Mouse (Mus musculus) kidney, adult 2 months (tissue): ENCODE results near the gene Whamm. TPM values are rescaled to one million over a fixed set of nuclear protein-coding genes. Genes with fewer than 3 reads are reported as not detected.

Experiments
- DNase-seq: peaks from one replicate; pipeline ENCODE4 v3.0.0; 2021
- H3K27ac ChIP-seq: fragments of 200-500 bp; 2 replicates; pipeline ENCODE4 v1.5.1; 2012; ENCODE audit warnings: low read depth, low read length, control low read depth, inconsistent platforms; ENCODE audit not compliant: insufficient read depth
- H3K27me3 ChIP-seq: fragments of 200-500 bp; replicated peaks from 2 replicates; pipeline ENCODE4 v1.6.1; 2012; ENCODE audit warnings: mild to moderate bottlenecking, moderate library complexity, low read length, inconsistent platforms; ENCODE audit not compliant: control insufficient read depth, insufficient read depth
- H3K36me3 ChIP-seq: fragments of 200-500 bp; 2 replicates; pipeline ENCODE4 v1.6.1; 2012; ENCODE audit warnings: mild to moderate bottlenecking, moderate library complexity, low read length, inconsistent platforms; ENCODE audit not compliant: control insufficient read depth, insufficient read depth
- H3K4me1 ChIP-seq: fragments of 200-500 bp; 2 replicates; pipeline ENCODE4 v1.6.1; 2011; ENCODE audit warnings: low read length; ENCODE audit not compliant: control insufficient read depth, insufficient read depth
- H3K4me3 ChIP-seq: fragments of 200-500 bp; 2 replicates; pipeline ENCODE4 v1.5.1; 2011; ENCODE audit warnings: mild to moderate bottlenecking, low read depth, low read length, control low read depth; ENCODE audit not compliant: insufficient read depth
- CTCF ChIP-seq: fragments of 200-500 bp; conservative IDR thresholded peaks from 2 replicates; pipeline ENCODE4 v1.5.1; 2011; ENCODE audit warnings: low read depth, mild to moderate bottlenecking, control low read depth, low read length, moderate library complexity, mixed read lengths; ENCODE audit not compliant: insufficient read depth, insufficient read length
- POLR2A ChIP-seq: fragments of 200-500 bp; IDR thresholded peaks from one replicate; pipeline ENCODE4 v1.6.1; 2011; ENCODE audit warnings: low read depth, low read length, control low read depth
- WGBS: fragments of 180-500 bp; shearing (Covaris S2); methylation state at CpG from one replicate; pipeline ENCODE4 v1.1.7; 2018; 5-methylcytosine and 5-hydroxymethylcytosine counted together
- polyA plus RNA-seq: library from polyadenylated mRNA; depleted of rRNA; stranded (reverse); fragments of >200 nt; gene quantifications from 2 replicates; pipeline ENCODE4 v1.2.3, GENCODE M21; 2012

The Whamm gene
- polyA plus RNA-seq, 1 experiment = 14.1 TPM

GRCm38 (mm10) chr7:81539565-81539964 lies 31.5 kb upstream of the Whamm start:
- TF ChIP-seq POLR2A = no peak
- no peak for TF ChIP-seq CTCF
- Histone ChIP-seq H3K36me3 (no peaks in the 10 kb centered on the region), H3K27me3 (no peaks in the 10 kb centered on the region), H3K4me3 (no peak overlapping the region), H3K4me1 (no peaks in the 10 kb centered on the region), H3K27ac (no peak overlapping the region)
- no peak for DNase-seq
- 17% methylated on average over 2 of the region's 2 CpGs for WGBS

DNA sequence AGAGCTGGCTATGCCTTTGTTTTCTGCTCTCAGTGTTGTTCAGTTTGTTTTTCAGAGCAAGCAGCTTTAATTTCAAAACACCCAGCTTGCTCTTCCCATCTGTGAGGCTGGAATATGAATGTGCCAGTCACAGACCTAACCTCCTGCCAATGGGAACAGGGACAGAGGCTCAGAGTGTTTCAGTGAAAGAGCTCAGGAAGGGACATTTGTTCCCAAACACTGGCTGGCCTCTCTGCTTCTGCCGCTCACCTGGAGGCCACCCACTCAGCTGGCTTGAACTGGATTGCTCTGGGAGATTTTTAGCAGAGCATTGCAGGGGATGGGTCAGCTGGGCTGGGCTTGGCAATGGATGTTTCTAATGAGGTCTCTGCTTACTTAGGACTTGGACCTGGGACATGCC lies 30.1 kb upstream of the Whamm start:
- Histone ChIP-seq H3K4me1 (no peaks in the 10 kb centered on the region), H3K36me3 (no peaks in the 10 kb centered on the region), H3K4me3 (no peak overlapping the region), H3K27me3 (no peaks in the 10 kb centered on the region), H3K27ac (no peak overlapping the region)
- peak; percentile 28 for DNase-seq
- TF ChIP-seq CTCF (no peak), POLR2A (no peak)
- WGBS = 39% methylated on average over 1 of the region's 1 CpGs

DNA sequence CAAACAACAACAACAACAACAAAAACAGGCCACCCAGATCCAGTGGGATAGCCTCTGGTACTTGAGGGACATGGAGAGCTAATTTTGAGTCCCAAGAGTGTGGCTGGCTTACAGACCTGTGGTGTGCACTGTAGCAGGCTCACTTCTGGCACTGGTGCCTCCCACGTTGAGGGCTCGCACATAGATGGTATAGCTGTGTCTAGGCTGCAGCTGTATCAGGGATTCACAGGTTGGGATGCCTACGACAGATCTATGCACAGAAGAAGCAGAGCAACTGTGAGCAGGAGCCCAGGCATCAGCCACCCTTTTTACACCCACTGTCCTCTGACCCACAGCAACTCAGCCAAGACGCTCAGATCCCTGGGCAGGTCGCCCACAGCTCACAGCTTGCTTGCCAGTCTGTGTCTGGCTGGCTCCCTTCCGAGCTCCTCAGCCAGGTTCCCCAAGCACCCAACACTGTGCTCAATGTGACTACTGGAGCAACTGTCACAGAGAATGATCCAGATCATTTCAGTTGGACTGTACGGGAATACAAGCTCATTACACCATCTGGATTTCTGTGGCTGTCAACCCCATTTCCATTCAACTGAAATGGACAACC lies 29.0 kb upstream of the Whamm start:
- H3K4me3 ChIP-seq = no peak overlapping the region
- no peaks in the 10 kb centered on the region for H3K27me3 ChIP-seq
- no peaks in the 10 kb centered on the region for H3K4me1 ChIP-seq
- TF ChIP-seq POLR2A = no peak
- no peak for TF ChIP-seq CTCF
- 68% methylated on average over 7 of the region's 7 CpGs for WGBS
- H3K27ac ChIP-seq = no peak overlapping the region
- no peaks in the 10 kb centered on the region for H3K36me3 ChIP-seq
- DNase-seq = peak; percentile 86

DNA sequence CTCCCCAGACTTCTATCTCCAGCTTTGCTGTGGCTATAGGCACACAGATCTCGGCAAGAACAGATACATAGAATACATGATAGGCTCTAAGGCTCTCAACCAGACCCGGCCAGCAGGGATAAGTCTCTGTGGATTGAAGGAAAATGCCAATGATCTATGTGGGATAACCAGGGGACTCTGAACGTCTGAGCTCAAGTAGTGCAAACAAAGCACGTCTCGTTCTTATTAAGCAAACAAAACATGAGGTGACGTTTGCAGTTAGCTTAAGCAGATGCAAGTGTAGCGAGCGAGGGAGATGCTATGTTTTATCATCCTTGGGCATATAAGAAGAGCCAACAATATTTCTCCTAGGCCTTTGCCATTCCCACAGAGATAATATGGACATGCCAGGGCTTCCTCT lies 28.1 kb upstream of the Whamm start:
- Histone ChIP-seq H3K36me3 (no peaks in the 10 kb centered on the region), H3K27me3 (no peaks in the 10 kb centered on the region), H3K4me1 (no peaks in the 10 kb centered on the region), H3K4me3 (no peak overlapping the region), H3K27ac (no peak overlapping the region)
- TF ChIP-seq CTCF (no peak), POLR2A (no peak)
- DNase-seq = no peak
- WGBS = 79% methylated on average over 8 of the region's 8 CpGs

GRCm38 (mm10) chr7:81548864-81549263 lies 22.2 kb upstream of the Whamm start:
- Histone ChIP-seq H3K36me3 (no peaks in the 10 kb centered on the region), H3K27me3 (no peaks in the 10 kb centered on the region), H3K27ac (no peak overlapping the region), H3K4me1 (no peaks in the 10 kb centered on the region), H3K4me3 (no peak overlapping the region)
- no peak for TF ChIP-seq CTCF
- no peak for TF ChIP-seq POLR2A
- 70% methylated on average over 11 of the region's 11 CpGs for WGBS
- no peak for DNase-seq

DNA sequence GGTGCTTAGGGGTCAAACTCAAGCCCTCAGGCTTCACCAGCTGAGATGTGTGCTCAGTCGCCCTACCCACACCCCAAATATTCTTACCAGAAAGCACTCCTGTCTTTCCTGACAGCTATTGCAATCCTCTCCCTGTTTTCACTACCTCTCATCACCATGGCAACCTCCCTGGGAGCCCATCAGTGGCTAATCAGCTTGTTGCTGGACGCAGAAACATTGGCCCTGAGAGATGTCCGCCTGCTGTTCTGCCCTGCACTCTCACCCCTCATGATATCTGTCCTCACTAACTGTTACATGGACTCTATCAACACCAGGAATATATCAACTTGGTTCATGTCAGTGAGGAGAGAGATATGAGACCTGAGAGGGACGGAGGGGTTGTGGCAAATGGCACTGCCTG lies 17.5 kb upstream of the Whamm start:
- Histone ChIP-seq H3K27me3 (no peaks in the 10 kb centered on the region), H3K27ac (no peak overlapping the region), H3K4me1 (no peaks in the 10 kb centered on the region), H3K4me3 (no peak overlapping the region), H3K36me3 (no peaks in the 10 kb centered on the region)
- no peak for DNase-seq
- WGBS = 65% methylated on average over 4 of the region's 4 CpGs
- TF ChIP-seq POLR2A (no peak), CTCF (no peak)

- Histone ChIP-seq H3K27me3 (no peaks in the 10 kb centered on the region), H3K27ac (no peak overlapping the region), H3K4me3 (no peak overlapping the region), H3K36me3 (no peaks in the 10 kb centered on the region), H3K4me1 (no peaks in the 10 kb centered on the region)
- 85% methylated on average over 2 of the region's 2 CpGs for WGBS
- peak; percentile 64 for TF ChIP-seq CTCF
- TF ChIP-seq POLR2A = no peak
- peak; percentile 31 for DNase-seq
Measured at GRCm38 (mm10) chr7:81554369-81554768, 16.7 kb upstream of the Whamm start.
